Mouse (Mus musculus) retina, postnatal 1 day (tissue): ENCODE data around the gene Gm3248.
A peak's percentile ranks its signal among the peaks of the same experiment; 100 is the strongest.
"Not testable (repeated sequence)": the region's sequence is repeated elsewhere in the genome, so short reads cannot be mapped to it uniquely, and the experiment has no call there.

ENCODE experiments used
- DNase-seq: peaks from one replicate; pipeline ENCODE4 v3.0.0-alpha.2; 2012

Gene Gm3248

GRCm38 (mm10) chr14:5961635-5962034 is at the start of gene Gm3248:
Gene Gm3248 (minus strand): TSS chr14:5961745.
- DNase-seq: peak; percentile 52

- DNase-seq: not testable (repeated sequence)
Observed at GRCm38 (mm10) chr14:5987136-5987535, 25.6 kb upstream of the Gm3248 start.

- DNase-seq: not testable (repeated sequence)
Observed at GRCm38 (mm10) chr14:5979037-5979436, 17.5 kb upstream of the Gm3248 start, which contains the start of gene Gm3453. Gene Gm3453 (minus strand): TSS chr14:5979137.

GRCm38 (mm10) chr14:5962441-5962840 is 896 bp upstream of the Gm3248 start:
- not testable (repeated sequence) for DNase-seq

DNA sequence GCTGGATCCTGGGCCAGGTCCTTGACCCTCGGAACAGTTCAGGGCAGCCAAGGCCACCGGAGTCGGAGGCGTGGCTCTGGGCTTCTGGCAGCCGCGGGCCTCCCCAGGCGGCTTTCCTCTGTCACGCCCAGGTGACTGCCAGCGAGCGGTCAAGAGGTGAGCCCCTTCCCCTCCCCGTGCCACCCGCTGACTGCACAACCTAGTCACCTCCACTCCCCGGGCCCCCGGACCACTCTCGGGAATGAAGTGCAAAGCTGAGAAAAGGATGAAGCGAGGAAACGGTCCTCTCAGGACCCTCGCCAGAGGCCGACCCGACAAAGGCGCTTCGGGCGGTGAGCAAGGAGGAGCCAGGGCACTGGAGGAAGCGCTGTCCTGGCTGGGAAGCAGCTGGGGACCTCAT is 443 bp downstream of the Gm3248 start:
- DNase-seq: peak; percentile 35

- not testable (repeated sequence) for DNase-seq
Observed at GRCm38 (mm10) chr14:5960479-5960878, 1.1 kb downstream of the Gm3248 start.

GRCm38 (mm10) chr14:5923276-5923675 is 38.3 kb downstream of the Gm3248 start:
- not testable (repeated sequence) for DNase-seq

DNA sequence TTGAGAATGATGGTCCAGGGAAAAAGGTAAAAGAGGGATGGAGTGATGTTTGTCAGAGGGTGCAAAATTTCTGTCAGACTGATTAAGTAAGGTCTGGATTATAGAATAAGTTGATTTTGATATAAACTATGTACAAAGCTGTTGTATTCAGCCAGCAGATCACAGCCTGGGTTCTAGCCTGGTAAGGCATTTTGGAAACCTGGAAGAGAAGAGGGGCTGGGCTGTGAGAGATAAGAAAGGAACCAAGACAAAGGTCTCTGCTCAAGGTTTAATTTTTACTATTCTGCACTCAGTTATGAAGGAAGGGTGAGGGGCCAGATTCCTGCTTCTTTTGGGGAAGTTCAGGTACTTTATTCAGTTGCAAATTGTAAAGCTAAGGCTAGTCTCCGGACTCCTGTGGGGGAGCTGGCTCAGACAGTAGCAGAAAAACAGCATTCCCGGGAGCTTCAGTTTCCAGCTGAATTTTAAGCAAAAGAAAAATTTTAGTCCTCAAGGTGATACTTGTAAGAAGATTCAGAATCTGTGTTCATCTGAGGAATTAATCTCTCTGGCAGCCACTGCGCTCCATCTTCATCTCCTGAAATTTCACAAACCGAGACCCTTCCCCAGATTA is 43.1 kb downstream of the Gm3248 start:
- DNase-seq: not testable (repeated sequence)

DNA sequence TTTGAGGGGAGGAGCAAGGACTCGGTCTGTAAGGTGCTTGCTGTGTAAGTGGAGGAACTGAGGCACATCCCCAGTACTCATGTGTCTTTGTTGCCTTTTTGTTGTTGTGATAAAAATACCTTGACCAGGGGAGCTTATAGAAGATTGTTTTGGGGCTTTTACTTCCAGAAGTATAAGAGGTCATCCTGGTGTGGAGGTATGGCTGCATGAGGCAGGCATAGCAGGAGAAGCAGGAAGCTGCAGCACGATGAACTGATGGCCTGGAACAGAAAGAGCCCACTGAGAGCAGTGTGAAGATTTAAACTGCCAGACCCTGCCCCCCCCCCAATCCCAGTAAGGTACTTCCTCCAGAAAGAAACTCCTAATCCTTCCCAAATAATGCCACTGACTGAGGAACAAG is 47.8 kb downstream of the Gm3248 start:
- DNase-seq: not testable (repeated sequence)
